Mouse (Mus musculus): ENCODE measurements at regions not wholly inside any gene's neighbourhood (a gene's known extent, or its start where the extent isn't known, plus 50 kb on each side); places are given as distances from the start of the nearest gene placed in this dataset.

GRCm38 (mm10) chr10:99918567-99919320 lies 96.7 kb upstream of the Kitl start:
- Histone ChIP-seq H3K4me1 (ENCODE audit: control insufficient read depth in 1 of 2, insufficient read depth in 2 of 2) (no peaks in the 10 kb centered on the region), H3K9ac (ENCODE audit: insufficient read depth, low read depth) (no peak overlapping the region), H3K27me3 (replicated peaks) (no peaks in the 10 kb centered on the region), H3K9me3 (replicated peaks; ENCODE audit: low read length) (peaks cover 30% of the 10 kb centered on the region), H3K27ac (ENCODE audit: insufficient read depth, low read depth) (no peak overlapping the region), H3K36me3 (replicated peaks in 1 of 2; ENCODE audit: control insufficient read depth in 1 of 2, insufficient read depth in 1 of 2, low read length in 1 of 2) (no peaks in the 10 kb centered on the region), H3K4me2 (ENCODE audit: insufficient read depth, low read depth, poor library complexity, severe bottlenecking) (no peak overlapping the region), H3K4me3 (replicated peaks in 1 of 3; ENCODE audit: low read depth in 2 of 3, low read length in 2 of 3, poor library complexity in 1 of 3) (no peak overlapping the region), H3K79me2 (replicated peaks; ENCODE audit: control insufficient read depth, extremely low read depth, insufficient read depth, poor library complexity, severe bottlenecking) (no peaks in the 10 kb centered on the region)
- DNase-seq (ENCODE audit: extremely low read depth): no peak
- no peak for TF ChIP-seq JUND (conservative IDR thresholded peaks at IDR 0.05; ENCODE audit: low read depth, low read length)
- TF ChIP-seq POLR2AphosphoS2 (IDR thresholded peaks at IDR 0.05; ENCODE audit: low read depth, low read length): no peak
- no peak for TF ChIP-seq MAX (IDR thresholded peaks at IDR 0.05; ENCODE audit: low read length)
- TF ChIP-seq ZMIZ1 (IDR thresholded peaks at IDR 0.05; ENCODE audit: low read depth, low read length): no peak
- TF ChIP-seq CHD1 (IDR thresholded peaks at IDR 0.05; ENCODE audit: low read depth, low read length): no peak
- dilution Hi-C loops (cut with MboI; ENCODE audit: extremely low pct_ligation_motif_present, extremely low pct_unique_long_range_greater_than_20kb, low sequenced_read_pairs): no loop called here
- in situ Hi-C loops (cut with MboI; ENCODE audit: low pct_ligation_motif_present, low pct_unique_long_range_greater_than_20kb, low sequenced_read_pairs): no loop called here

GRCm38 (mm10) chr10:99913846-99914187 lies 101.6 kb upstream of the Kitl start:
- no peaks in the 10 kb centered on the region for H3K79me2 ChIP-seq (replicated peaks; ENCODE audit: control insufficient read depth, extremely low read depth, insufficient read depth, poor library complexity, severe bottlenecking)
- H3K27ac ChIP-seq (ENCODE audit: insufficient read depth, low read depth): no peak overlapping the region
- H3K4me2 ChIP-seq (ENCODE audit: insufficient read depth, low read depth, poor library complexity, severe bottlenecking): no peak overlapping the region
- H3K36me3 ChIP-seq (replicated peaks in 1 of 2; ENCODE audit: control insufficient read depth in 1 of 2, insufficient read depth in 1 of 2, low read length in 1 of 2): no peaks in the 10 kb centered on the region
- DNase-seq (ENCODE audit: extremely low read depth): no peak
- peaks cover 39% of the 10 kb centered on the region for H3K9me3 ChIP-seq (replicated peaks; ENCODE audit: low read length)
- no peaks in the 10 kb centered on the region for H3K4me1 ChIP-seq (ENCODE audit: control insufficient read depth in 1 of 2, insufficient read depth in 2 of 2)
- no peak overlapping the region for H3K9ac ChIP-seq (ENCODE audit: insufficient read depth, low read depth)
- in situ Hi-C loops (cut with MboI; ENCODE audit: low pct_ligation_motif_present, low pct_unique_long_range_greater_than_20kb, low sequenced_read_pairs) (no loop called here), dilution Hi-C loops (cut with MboI; ENCODE audit: extremely low pct_ligation_motif_present, extremely low pct_unique_long_range_greater_than_20kb, low sequenced_read_pairs) (no loop called here)
- H3K4me3 ChIP-seq (replicated peaks in 1 of 3; ENCODE audit: low read depth in 2 of 3, low read length in 2 of 3, poor library complexity in 1 of 3): no peak overlapping the region
- H3K27me3 ChIP-seq (replicated peaks): no peaks in the 10 kb centered on the region
- TF ChIP-seq RAD21 (IDR thresholded peaks at IDR 0.05; ENCODE audit: low read depth, low read length) (no peak), JUN (IDR thresholded peaks at IDR 0.05; ENCODE audit: insufficient read depth, low read depth, low read length) (no peak), MAX (IDR thresholded peaks at IDR 0.05; ENCODE audit: low read length) (no peak), ZC3H11A (IDR thresholded peaks at IDR 0.05; ENCODE audit: low read depth, low read length) (no peak), ETS1 (conservative IDR thresholded peaks at IDR 0.05; ENCODE audit: low read depth, low read length) (no peak), MYC (IDR thresholded peaks at IDR 0.05; ENCODE audit: low read depth, low read length) (no peak), ZMIZ1 (IDR thresholded peaks at IDR 0.05; ENCODE audit: low read depth, low read length) (no peak), USF2 (conservative IDR thresholded peaks at IDR 0.05; ENCODE audit: low read depth, low read length) (no peak), CTCF (conservative IDR thresholded peaks at IDR 0.05 in 1 of 2, IDR thresholded peaks at IDR 0.05 in 1 of 2; ENCODE audit: low read depth in 2 of 2, low read length in 2 of 2) (no peak), MEF2A (IDR thresholded peaks at IDR 0.05; ENCODE audit: borderline replicate concordance, low read depth, low read length) (no peak), POLR2A (IDR thresholded peaks at IDR 0.05; ENCODE audit: low read depth, low read length) (no peak), SMC3 (IDR thresholded peaks at IDR 0.05; ENCODE audit: low read depth, low read length) (no peak), MAZ (IDR thresholded peaks at IDR 0.05; ENCODE audit: low read depth, low read length) (no peak), EP300 (IDR thresholded peaks at IDR 0.05; ENCODE audit: low read length) (no peak), UBTF (IDR thresholded peaks at IDR 0.05; ENCODE audit: low read depth, low read length) (no peak), MXI1 (IDR thresholded peaks at IDR 0.05; ENCODE audit: low read depth, low read length) (no peak)

All from CH12.LX (cell line).